In the genomic region with DNA sequence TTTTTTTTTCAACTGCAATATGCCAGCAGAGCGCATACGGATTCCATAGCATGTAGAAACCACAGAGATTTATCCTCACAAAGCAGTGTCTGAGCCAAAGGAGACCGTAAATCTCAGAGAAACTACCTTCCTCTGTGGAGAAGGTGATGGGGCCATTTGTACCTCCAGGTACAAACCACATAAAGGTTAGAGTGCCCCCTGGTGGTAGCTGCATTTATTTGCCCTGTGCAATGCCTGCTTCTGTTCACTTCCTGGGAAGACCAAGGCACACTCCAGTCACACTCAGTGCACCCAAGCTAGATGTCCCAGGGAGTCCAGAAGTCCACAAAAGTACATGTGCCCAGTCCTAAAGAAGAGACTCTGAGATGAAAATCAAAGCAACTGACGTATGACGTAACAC, we compare ENCODE assay signal across 8 mouse cellular contexts.
A peak's percentile ranks its signal among the peaks of the same experiment; 100 is the strongest.
DNase-seq lines count a peak whose midpoint lies in the region; TF ChIP-seq lines count a peak whose summit lies in the region.
"Had no signal": no experiment of that assay in that cellular context is flagged by ENCODE, and none has a peak within 500 bp of the region (broad histone marks: within the 10 kb centered on the region; RNA-seq: fewer than 3 reads in every experiment).

No protein-coding gene starts in this region.

- no peak overlapping the region for H3K4me3 ChIP-seq in ES-Bruce4 (ENCODE audit: low read depth, low read length)
- no peak overlapping the region for H3K4me3 ChIP-seq in layer of hippocampus, adult 2 months
- H3K4me3 ChIP-seq: hindbrain, embryonic 15.5 days had no signal

- no peaks in the 10 kb centered on the region for H3K4me1 ChIP-seq in ES-Bruce4 (ENCODE audit: control insufficient read depth, insufficient read depth, low read length)
- H3K4me1 ChIP-seq: hindbrain, embryonic 15.5 days had no signal

- peak; percentile 6 for DNase-seq in 416B (ENCODE audit: low read depth)
- peak; percentile 19 for DNase-seq in cerebellum, adult 8-10 months
- DNase-seq in gastrocnemius, postnatal 36 days, result peak; percentile 22 to 53
- DNase-seq in layer of hippocampus, adult 2 months (ENCODE audit: low spot score in 2 of 2), result peak; percentile 57 to 83
- peak; percentile 83 for DNase-seq in lung, postnatal 10 days
- peak; percentile 31 to 67 for DNase-seq in spleen, postnatal 4 days (ENCODE audit: low spot score in 2 of 2)

- no peaks in the 10 kb centered on the region for H3K36me3 ChIP-seq in ES-Bruce4 (ENCODE audit: control insufficient read depth, insufficient read depth, low read length, poor library complexity, severe bottlenecking)
- H3K36me3 ChIP-seq: hindbrain, embryonic 15.5 days had no signal

- intact Hi-C loops in gastrocnemius, postnatal 36 days (cut with DNase I), result loop anchor here (1.0 to 5.0 kb wide), 2 partner anchors 149 to 710 kb away; no protein-coding TSS in a partner anchor

- no peaks in the 10 kb centered on the region for H3K9me3 ChIP-seq in ES-Bruce4 (replicated peaks; ENCODE audit: control insufficient read depth, insufficient read depth, low read length, poor library complexity, severe bottlenecking)
- H3K9me3 ChIP-seq: hindbrain, embryonic 15.5 days had no signal

- no peak for TF ChIP-seq POLR2A in ES-Bruce4 (IDR thresholded peaks at IDR 0.05; ENCODE audit: insufficient read depth, low read length)

- H3K27me3 ChIP-seq in ES-Bruce4 (ENCODE audit: control insufficient read depth, insufficient read depth, low read length, poor library complexity, severe bottlenecking), result no peaks in the 10 kb centered on the region
- H3K27me3 ChIP-seq: hindbrain, embryonic 15.5 days had no signal

- H3K9ac ChIP-seq in ES-Bruce4 (ENCODE audit: low read depth, poor library complexity, severe bottlenecking), result no peak overlapping the region
- H3K9ac ChIP-seq: hindbrain, embryonic 15.5 days had no signal

- peak; percentile 39 for TF ChIP-seq CTCF in ES-Bruce4 (IDR thresholded peaks at IDR 0.05; ENCODE audit: low read depth, low read length)
- peak; percentile 90 for TF ChIP-seq CTCF in layer of hippocampus, adult 2 months (conservative IDR thresholded peaks at IDR 0.05)

- no peak overlapping the region for H3K27ac ChIP-seq in ES-Bruce4 (ENCODE audit: insufficient read depth, low read length)
- no peak overlapping the region for H3K27ac ChIP-seq in layer of hippocampus, adult 2 months
- H3K27ac ChIP-seq: hindbrain, embryonic 15.5 days had no signal

- no peak for TF ChIP-seq EP300 in ES-Bruce4 (IDR thresholded peaks at IDR 0.05; ENCODE audit: insufficient read depth, low read depth, low read length)

Comparison
In these comparisons a context has a peak if more than half of its experiments do, and no peak if none do; other contexts are left out.
1. DNase-seq: peak in every context shown above with its lines; median percentile 83 in lung, postnatal 10 days; 70 in layer of hippocampus, adult 2 months; 49 in spleen, postnatal 4 days; 38 in gastrocnemius, postnatal 36 days; 19 in cerebellum, adult 8-10 months; 6 in 416B.